Mouse (Mus musculus): ENCODE measurements around the gene Fam83g. TPM values are rescaled to one million over a fixed set of nuclear protein-coding genes. Genes with fewer than 3 reads are reported as not detected.

The Fam83g gene
- polyA plus RNA-seq, 1 experiment from 2014 or later, result 0.93 TPM

DNA sequence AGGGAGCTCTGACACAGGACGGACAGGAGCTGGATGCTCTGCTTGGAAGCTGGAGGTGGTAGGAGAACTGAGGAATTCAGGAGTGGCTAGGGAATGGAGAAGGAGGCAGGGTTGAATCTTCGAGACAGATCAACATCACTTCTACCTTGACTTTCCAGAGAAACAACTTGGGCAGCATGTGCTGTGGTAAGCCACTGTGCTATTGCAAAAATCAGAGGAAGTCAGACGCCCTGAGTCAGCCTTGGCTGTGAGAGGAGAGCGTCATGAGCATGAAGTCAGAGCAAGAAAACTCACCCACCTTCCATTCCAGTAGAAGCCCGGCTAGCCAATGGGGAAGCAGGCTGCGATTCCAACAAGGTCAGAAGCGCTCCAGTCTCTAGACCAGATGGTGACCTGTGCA lies 41.8 kb upstream of the Fam83g start:
- no peak overlapping the region for H3K4me2 ChIP-seq (ENCODE audit: low read length)
- 79% methylated on average over 7 of the region's 7 CpGs for WGBS

GRCm38 (mm10) chr11:61643184-61643961 lies 40.5 kb upstream of the Fam83g start:
- H3K4me1 ChIP-seq (ENCODE audit: control insufficient read depth in 2 of 2, insufficient read depth in 2 of 2, low read length in 2 of 2), result peaks cover 9 to 11% of the 10 kb centered on the region in 2 experiments; a peak in 3 of 4 replicates
- H3K4me2 ChIP-seq (ENCODE audit: low read length), result no peak overlapping the region
- ATAC-seq (ENCODE audit: insufficient number of reproducible peaks, insufficient read depth, low FRiP score, low read depth), result no peak
- no peaks in the 10 kb centered on the region for H3K36me3 ChIP-seq (ENCODE audit: control insufficient read depth, insufficient read depth, low read length)
- H3K4me3 ChIP-seq (ENCODE audit: control insufficient read depth in 1 of 2, insufficient read depth in 1 of 2, low read depth in 1 of 2, low read length in 2 of 2), result no peak overlapping the region
- 0 out of 4 replicates have a peak overlapping the region, but pooled peaks of 1 of the 2 experiments have one; percentile 6 for H3K27ac ChIP-seq (replicated peaks in 1 of 2; ENCODE audit: control insufficient read depth in 1 of 2, insufficient read depth in 1 of 2, low read depth in 2 of 2, low read length in 2 of 2)
- H3K9ac ChIP-seq (ENCODE audit: low read length), result no peak overlapping the region
- 73% methylated on average over 5 of the region's 5 CpGs for WGBS
- no peaks in the 10 kb centered on the region for H3K9me3 ChIP-seq (ENCODE audit: control insufficient read depth, low read length)
- H3K27me3 ChIP-seq (ENCODE audit: control insufficient read depth, insufficient read depth, low read length), result no peaks in the 10 kb centered on the region

More for the DNA sequence above, 41.8 kb upstream of the Fam83g start:
- H3K9ac ChIP-seq (ENCODE audit: low read length), result no peak overlapping the region
- H3K27me3 ChIP-seq (ENCODE audit: control insufficient read depth, insufficient read depth, low read length), result no peaks in the 10 kb centered on the region
- H3K27ac ChIP-seq (replicated peaks in 1 of 2; ENCODE audit: control insufficient read depth in 1 of 2, insufficient read depth in 1 of 2, low read depth in 2 of 2, low read length in 2 of 2), result no peak overlapping the region
- H3K36me3 ChIP-seq (ENCODE audit: control insufficient read depth, insufficient read depth, low read length), result no peaks in the 10 kb centered on the region
- ATAC-seq (ENCODE audit: insufficient number of reproducible peaks, insufficient read depth, low FRiP score, low read depth), result no peak
- peaks cover 9 to 11% of the 10 kb centered on the region in 2 experiments; a peak in 3 of 4 replicates for H3K4me1 ChIP-seq (ENCODE audit: control insufficient read depth in 2 of 2, insufficient read depth in 2 of 2, low read length in 2 of 2)
- no peaks in the 10 kb centered on the region for H3K9me3 ChIP-seq (ENCODE audit: control insufficient read depth, low read length)
- H3K4me3 ChIP-seq (ENCODE audit: control insufficient read depth in 1 of 2, insufficient read depth in 1 of 2, low read depth in 1 of 2, low read length in 2 of 2), result no peak overlapping the region

- 57% methylated on average over 11 of the region's 11 CpGs for WGBS
- H3K27ac ChIP-seq (replicated peaks in 1 of 2; ENCODE audit: control insufficient read depth in 1 of 2, insufficient read depth in 1 of 2, low read depth in 2 of 2, low read length in 2 of 2), result peak overlapping the region in 1 of 2 experiments; percentile 33; a peak in 2 of 4 replicates
- H3K9ac ChIP-seq (ENCODE audit: low read length), result no peak overlapping the region
- no peak for ATAC-seq (ENCODE audit: insufficient number of reproducible peaks, insufficient read depth, low FRiP score, low read depth)
- no peaks in the 10 kb centered on the region for H3K36me3 ChIP-seq (ENCODE audit: control insufficient read depth, insufficient read depth, low read length)
- H3K4me3 ChIP-seq (ENCODE audit: control insufficient read depth in 1 of 2, insufficient read depth in 1 of 2, low read depth in 1 of 2, low read length in 2 of 2), result no peak overlapping the region
- peaks cover 7 to 11% of the 10 kb centered on the region in 2 experiments; a peak in 3 of 4 replicates for H3K4me1 ChIP-seq (ENCODE audit: control insufficient read depth in 2 of 2, insufficient read depth in 2 of 2, low read length in 2 of 2)
- no peaks in the 10 kb centered on the region for H3K9me3 ChIP-seq (ENCODE audit: control insufficient read depth, low read length)
- H3K4me2 ChIP-seq (ENCODE audit: low read length), result no peak overlapping the region
- no peaks in the 10 kb centered on the region for H3K27me3 ChIP-seq (ENCODE audit: control insufficient read depth, insufficient read depth, low read length)
Measured at GRCm38 (mm10) chr11:61644576-61645326, 39.1 kb upstream of the Fam83g start.

DNA sequence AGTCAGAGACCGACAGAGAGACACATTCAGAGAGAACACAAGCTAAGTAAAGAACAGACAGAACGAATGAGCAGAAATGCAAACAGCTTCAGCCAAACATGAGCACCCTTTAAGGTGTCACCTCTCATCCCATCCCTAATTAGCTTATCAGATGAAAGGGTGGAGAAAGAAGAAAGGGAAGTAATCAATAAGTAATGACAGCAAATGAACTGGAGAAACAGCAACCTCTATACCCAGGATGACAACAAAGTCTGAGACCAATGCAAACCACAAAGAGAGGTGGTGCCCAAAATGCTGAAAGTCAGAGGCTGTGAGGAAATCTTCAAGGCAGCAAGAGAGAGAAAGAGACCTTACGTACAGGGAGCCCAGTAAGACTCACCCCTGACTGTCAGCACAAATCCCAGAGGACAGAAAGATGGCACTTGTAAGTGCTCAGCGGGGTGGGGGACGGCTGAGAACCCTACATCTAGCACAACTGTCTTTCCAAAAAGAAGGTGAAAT lies 38.5 kb upstream of the Fam83g start:
- Histone ChIP-seq H3K9ac (ENCODE audit: low read length) (no peak overlapping the region), H3K27me3 (ENCODE audit: control insufficient read depth, insufficient read depth, low read length) (no peaks in the 10 kb centered on the region), H3K27ac (replicated peaks in 1 of 2; ENCODE audit: control insufficient read depth in 1 of 2, insufficient read depth in 1 of 2, low read depth in 2 of 2, low read length in 2 of 2) (no peak overlapping the region), H3K9me3 (ENCODE audit: control insufficient read depth, low read length) (no peaks in the 10 kb centered on the region), H3K4me1 (ENCODE audit: control insufficient read depth in 2 of 2, insufficient read depth in 2 of 2, low read length in 2 of 2) (peaks cover 7 to 11% of the 10 kb centered on the region in 2 experiments; a peak in 3 of 4 replicates), H3K36me3 (ENCODE audit: control insufficient read depth, insufficient read depth, low read length) (no peaks in the 10 kb centered on the region), H3K4me2 (ENCODE audit: low read length) (no peak overlapping the region), H3K4me3 (ENCODE audit: control insufficient read depth in 1 of 2, insufficient read depth in 1 of 2, low read depth in 1 of 2, low read length in 2 of 2) (no peak overlapping the region)
- no peak for ATAC-seq (ENCODE audit: insufficient number of reproducible peaks, insufficient read depth, low FRiP score, low read depth)
- WGBS, result 70% methylated on average over 5 of the region's 5 CpGs

DNA sequence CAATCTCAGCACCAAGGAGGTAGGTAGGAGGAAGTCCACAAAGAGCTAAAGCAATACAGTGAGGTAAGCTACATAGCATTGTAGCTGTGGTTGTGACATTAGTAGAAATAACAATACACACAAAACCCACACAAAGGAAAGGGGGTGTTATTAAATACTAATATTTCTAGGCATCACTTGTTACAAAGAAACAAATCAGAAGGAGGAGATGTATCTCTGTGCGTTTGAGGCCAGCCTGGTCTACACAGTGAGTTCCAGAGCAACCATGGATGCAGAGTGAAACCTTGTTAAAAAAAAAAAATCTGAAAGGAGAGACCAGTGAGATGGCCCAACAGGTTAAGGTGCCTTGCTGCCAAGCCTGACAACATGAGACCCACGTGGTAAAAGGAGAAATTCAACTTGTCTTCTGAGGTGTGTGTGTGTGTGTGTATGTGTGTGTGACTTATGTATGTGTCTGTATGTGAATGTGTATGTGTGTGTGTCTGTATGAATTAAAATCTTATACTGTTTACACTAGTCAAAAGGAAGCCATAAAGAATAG lies 37.3 kb upstream of the Fam83g start:
- peaks cover 7 to 11% of the 10 kb centered on the region in 2 experiments; a peak in 3 of 4 replicates for H3K4me1 ChIP-seq (ENCODE audit: control insufficient read depth in 2 of 2, insufficient read depth in 2 of 2, low read length in 2 of 2)
- no peaks in the 10 kb centered on the region for H3K27me3 ChIP-seq (ENCODE audit: control insufficient read depth, insufficient read depth, low read length)
- H3K27ac ChIP-seq (replicated peaks in 1 of 2; ENCODE audit: control insufficient read depth in 1 of 2, insufficient read depth in 1 of 2, low read depth in 2 of 2, low read length in 2 of 2), result no peak overlapping the region
- WGBS, result 62% methylated on average over 2 of the region's 2 CpGs
- H3K36me3 ChIP-seq (ENCODE audit: control insufficient read depth, insufficient read depth, low read length), result no peaks in the 10 kb centered on the region
- no peaks in the 10 kb centered on the region for H3K9me3 ChIP-seq (ENCODE audit: control insufficient read depth, low read length)
- no peak for ATAC-seq (ENCODE audit: insufficient number of reproducible peaks, insufficient read depth, low FRiP score, low read depth)
- H3K4me3 ChIP-seq (ENCODE audit: control insufficient read depth in 1 of 2, insufficient read depth in 1 of 2, low read depth in 1 of 2, low read length in 2 of 2), result no peak overlapping the region
- H3K9ac ChIP-seq (ENCODE audit: low read length), result no peak overlapping the region
- H3K4me2 ChIP-seq (ENCODE audit: low read length), result no peak overlapping the region

DNA sequence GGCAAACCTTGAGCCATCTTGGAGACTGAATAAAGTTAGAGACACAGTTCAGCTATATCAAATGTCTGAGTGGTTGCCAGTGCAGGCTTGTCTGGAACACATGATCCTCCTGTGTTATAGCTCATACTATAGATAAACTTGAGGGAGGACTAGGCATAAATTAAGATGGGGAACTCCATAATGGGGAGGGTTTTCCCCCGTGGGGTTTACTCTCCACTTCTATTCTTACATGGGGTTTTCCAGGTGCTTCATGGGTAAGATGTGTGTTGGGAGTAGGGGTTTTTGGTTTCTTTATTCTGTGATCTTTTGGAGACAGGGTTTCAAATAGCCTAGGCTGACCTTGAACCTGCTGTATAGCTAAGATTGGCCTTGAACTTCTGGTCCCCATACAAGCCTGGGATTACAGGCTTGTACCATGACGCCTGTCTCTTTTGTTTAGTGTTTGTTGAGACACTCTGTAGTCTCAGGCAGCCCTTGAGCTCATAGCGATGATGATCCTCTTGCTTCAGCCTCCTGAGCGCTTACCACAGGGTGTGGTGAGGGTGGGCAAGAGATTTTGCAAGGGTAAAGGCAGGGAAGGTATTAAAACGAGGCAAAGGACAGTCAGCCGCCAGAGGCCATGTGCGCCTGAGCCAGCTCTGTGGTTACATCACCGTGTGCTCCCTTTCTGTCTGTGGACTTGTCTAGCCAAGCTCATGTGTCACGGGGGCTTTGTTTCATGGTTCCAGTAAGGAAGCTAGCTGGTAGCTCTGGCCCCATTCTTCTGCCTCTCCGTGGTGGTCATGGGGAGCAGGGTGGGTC lies 36.6 kb upstream of the Fam83g start:
- H3K9me3 ChIP-seq (ENCODE audit: control insufficient read depth, low read length), result no peaks in the 10 kb centered on the region
- H3K4me3 ChIP-seq (ENCODE audit: control insufficient read depth in 1 of 2, insufficient read depth in 1 of 2, low read depth in 1 of 2, low read length in 2 of 2), result no peak overlapping the region
- no peaks in the 10 kb centered on the region for H3K27me3 ChIP-seq (ENCODE audit: control insufficient read depth, insufficient read depth, low read length)
- no peak overlapping the region for H3K4me2 ChIP-seq (ENCODE audit: low read length)
- H3K36me3 ChIP-seq (ENCODE audit: control insufficient read depth, insufficient read depth, low read length), result no peaks in the 10 kb centered on the region
- no peak overlapping the region for H3K9ac ChIP-seq (ENCODE audit: low read length)
- WGBS, result 68% methylated on average over 10 of the region's 10 CpGs
- H3K4me1 ChIP-seq (ENCODE audit: control insufficient read depth in 2 of 2, insufficient read depth in 2 of 2, low read length in 2 of 2), result peaks cover 7 to 11% of the 10 kb centered on the region in 2 experiments; a peak in 3 of 4 replicates
- H3K27ac ChIP-seq (replicated peaks in 1 of 2; ENCODE audit: control insufficient read depth in 1 of 2, insufficient read depth in 1 of 2, low read depth in 2 of 2, low read length in 2 of 2), result no peak overlapping the region
- no peak for ATAC-seq (ENCODE audit: insufficient number of reproducible peaks, insufficient read depth, low FRiP score, low read depth)
